Comparison of ENCODE assay signal across 20 mouse cellular contexts in the genomic region with DNA sequence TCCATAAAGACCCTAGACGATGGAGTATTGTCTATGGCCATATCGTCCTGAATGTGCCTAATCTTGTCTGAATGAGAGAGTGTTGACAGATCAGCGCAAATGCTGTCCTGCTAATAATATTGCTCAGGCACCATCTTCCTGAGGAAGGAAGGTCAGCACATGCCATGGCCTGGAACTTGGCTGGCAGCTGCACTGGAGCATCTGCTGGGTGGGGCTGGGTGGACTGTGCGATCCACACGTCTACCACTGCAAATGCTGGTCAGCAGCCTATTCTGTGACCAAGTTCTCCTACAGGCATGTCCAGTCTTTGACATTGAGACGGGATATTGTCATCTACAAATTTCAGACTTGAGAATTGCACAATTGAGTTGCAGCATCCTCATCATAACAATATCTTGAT.
DNase-seq lines count a peak whose midpoint lies in the region; ATAC-seq lines count a peak whose summit lies in the region.
"Had no signal": no experiment of that assay in that cellular context is flagged by ENCODE, and none has a peak within 500 bp of the region (broad histone marks: within the 10 kb centered on the region; RNA-seq: fewer than 3 reads in every experiment).

No protein-coding gene starts in this region.

- DNase-seq in embryonic facial prominence, embryonic 14.5 days (ENCODE audit: low spot score) = peak; percentile 20
- no peak for DNase-seq in embryonic facial prominence, embryonic 10.5 days (ENCODE audit: low spot score)
- DNase-seq in heart, adult 18-20 months = peak; percentile 22 to 45
- no peak for DNase-seq in heart, adult 8-10 months (ENCODE audit: low spot score)
- peak; percentile 18 for DNase-seq in kidney, postnatal 14 days
- DNase-seq: adrenal gland, adult 8-10 months; adrenal gland, postnatal 36 days; B cell, adult 2 months; cerebellum, adult 2 months; gastrocnemius, postnatal 36 days; heart, postnatal 36 days had no signal

- no peak overlapping the region for H3K4me3 ChIP-seq in embryonic facial prominence, embryonic 14.5 days (ENCODE audit: low read depth, low read length)
- H3K4me3 ChIP-seq in embryonic facial prominence, embryonic 10.5 days = no peak overlapping the region
- H3K4me3 ChIP-seq in kidney, embryonic 16.5 days (ENCODE audit: low read length) = no peak overlapping the region
- peak overlapping the region; percentile 31 for H3K4me3 ChIP-seq in megakaryocyte, embryonic 14.5 days (replicated peaks)
- H3K4me3 ChIP-seq: forebrain, embryonic 15.5 days; heart, adult 2 months; heart, embryonic 15.5 days; hindbrain, embryonic 15.5 days had no signal

- H3K27ac ChIP-seq in embryonic facial prominence, embryonic 14.5 days (replicated peaks; ENCODE audit: low read depth, low read length) = no peak overlapping the region
- H3K27ac ChIP-seq in embryonic facial prominence, embryonic 10.5 days (replicated peaks) = no peak overlapping the region
- H3K27ac ChIP-seq in kidney, embryonic 16.5 days (ENCODE audit: low read length) = no peak overlapping the region
- H3K27ac ChIP-seq: forebrain, embryonic 15.5 days; heart, adult 2 months; heart, embryonic 15.5 days; hindbrain, embryonic 15.5 days had no signal

- H3K4me2 ChIP-seq in embryonic facial prominence, embryonic 14.5 days (ENCODE audit: low read depth, low read length) = no peak overlapping the region
- H3K4me2 ChIP-seq in kidney, embryonic 16.5 days (replicated peaks; ENCODE audit: low read depth, low read length) = no peak overlapping the region
- H3K4me2 ChIP-seq: forebrain, embryonic 15.5 days; heart, embryonic 15.5 days; hindbrain, embryonic 15.5 days had no signal

- WGBS in embryonic facial prominence, embryonic 14.5 days = 81% methylated on average over 6 of the region's 6 CpGs
- 92% methylated on average over 6 of the region's 6 CpGs for WGBS in embryonic facial prominence, embryonic 10.5 days
- 82% methylated on average over 6 of the region's 6 CpGs for WGBS in kidney, embryonic 16.5 days

- no peaks in the 10 kb centered on the region for H3K36me3 ChIP-seq in embryonic facial prominence, embryonic 14.5 days (ENCODE audit: control insufficient read depth, insufficient read depth, low read length)
- no peaks in the 10 kb centered on the region for H3K36me3 ChIP-seq in embryonic facial prominence, embryonic 10.5 days (replicated peaks)
- H3K36me3 ChIP-seq in kidney, embryonic 16.5 days (ENCODE audit: insufficient read depth, low read length) = no peaks in the 10 kb centered on the region
- H3K36me3 ChIP-seq in megakaryocyte, embryonic 14.5 days (replicated peaks; ENCODE audit: low read length) = no peaks in the 10 kb centered on the region
- H3K36me3 ChIP-seq: forebrain, embryonic 15.5 days; G1E; heart, embryonic 15.5 days; hindbrain, embryonic 15.5 days had no signal

- no peaks in the 10 kb centered on the region for H3K27me3 ChIP-seq in embryonic facial prominence, embryonic 14.5 days (replicated peaks; ENCODE audit: control insufficient read depth, insufficient read depth, low read length)
- H3K27me3 ChIP-seq in embryonic facial prominence, embryonic 10.5 days (replicated peaks; ENCODE audit: low read depth, poor library complexity, severe bottlenecking) = no peaks in the 10 kb centered on the region
- no peaks in the 10 kb centered on the region for H3K27me3 ChIP-seq in kidney, embryonic 16.5 days (ENCODE audit: insufficient read depth, low read length)
- peaks cover 14% of the 10 kb centered on the region for H3K27me3 ChIP-seq in megakaryocyte, embryonic 14.5 days (replicated peaks)
- H3K27me3 ChIP-seq: forebrain, embryonic 15.5 days; heart, embryonic 15.5 days; hindbrain, embryonic 15.5 days had no signal

- no peaks in the 10 kb centered on the region; the same call in 1 of the 2 replicates for H3K4me1 ChIP-seq in embryonic facial prominence, embryonic 14.5 days (ENCODE audit: control insufficient read depth, insufficient read depth, low read length)
- peaks cover 24% of the 10 kb centered on the region for H3K4me1 ChIP-seq in embryonic facial prominence, embryonic 10.5 days
- peaks cover 15% of the 10 kb centered on the region; the same call in 1 of the 2 replicates for H3K4me1 ChIP-seq in kidney, embryonic 16.5 days (ENCODE audit: insufficient read depth, low read length)
- no peaks in the 10 kb centered on the region for H3K4me1 ChIP-seq in megakaryocyte, embryonic 14.5 days
- H3K4me1 ChIP-seq: forebrain, embryonic 15.5 days had no signal

- no peak overlapping the region for H3K9ac ChIP-seq in embryonic facial prominence, embryonic 14.5 days (ENCODE audit: low read depth, low read length)
- H3K9ac ChIP-seq in kidney, embryonic 16.5 days (replicated peaks; ENCODE audit: low read length) = no peak overlapping the region
- H3K9ac ChIP-seq: forebrain, embryonic 15.5 days; heart, embryonic 15.5 days; hindbrain, embryonic 15.5 days had no signal

- ATAC-seq in embryonic facial prominence, embryonic 14.5 days (ENCODE audit: low read depth) = no peak
- ATAC-seq in kidney, embryonic 16.5 days (ENCODE audit: low FRiP score, low TSS enrichment) = no peak
- no peak for ATAC-seq in megakaryocyte, adult 5-6 weeks (ENCODE audit: poor library complexity, severe bottlenecking)
- ATAC-seq: CD4-positive, CD25-positive, alpha-beta regulatory T cell, adult 4 months; forebrain, embryonic 15.5 days had no signal

- H3K9me3 ChIP-seq in embryonic facial prominence, embryonic 14.5 days (ENCODE audit: control insufficient read depth, low read length) = peaks cover 5% of the 10 kb centered on the region; the same call in 1 of the 2 replicates
- H3K9me3 ChIP-seq in embryonic facial prominence, embryonic 10.5 days = peaks cover 4% of the 10 kb centered on the region; the same call in 1 of the 2 replicates
- H3K9me3 ChIP-seq in kidney, embryonic 16.5 days (ENCODE audit: low read length) = peaks cover 6% of the 10 kb centered on the region; the same call in 1 of the 2 replicates
- peaks cover 27% of the 10 kb centered on the region for H3K9me3 ChIP-seq in megakaryocyte, embryonic 14.5 days
- H3K9me3 ChIP-seq: forebrain, embryonic 15.5 days; heart, embryonic 15.5 days; hindbrain, embryonic 15.5 days had no signal

Comparison
In these comparisons a context has a peak if more than half of its experiments do, and no peak if none do; other contexts are left out.
1. DNase-seq: peak in embryonic facial prominence, embryonic 14.5 days (single experiment), heart, adult 18-20 months (2 of 2) and kidney, postnatal 14 days (single experiment); none in embryonic facial prominence, embryonic 10.5 days (single experiment) and heart, adult 8-10 months (single experiment).